ENCODE assay signal across 15 mouse cellular contexts in genomic region chr1:86263564-86264339, GRCm38 (mm10). TPM values are rescaled to one million over a fixed set of nuclear protein-coding genes. Genes with fewer than 3 reads are reported as not detected.
DNase-seq lines count a peak whose midpoint lies in the region; ATAC-seq lines count a peak whose summit lies in the region.
"Had no signal": no experiment of that assay in that cellular context is flagged by ENCODE, and none has a peak within 500 bp of the region (broad histone marks: within the 10 kb centered on the region; RNA-seq: fewer than 3 reads in every experiment).

No protein-coding gene starts in this region.

- no peaks in the 10 kb centered on the region for H3K27me3 ChIP-seq in forebrain, embryonic 10.5 days (ENCODE audit: poor library complexity, severe bottlenecking)
- no peaks in the 10 kb centered on the region for H3K27me3 ChIP-seq in forebrain, embryonic 14.5 days (replicated peaks; ENCODE audit: control insufficient read depth, insufficient read depth, low read length)
- no peaks in the 10 kb centered on the region for H3K27me3 ChIP-seq in embryonic facial prominence, embryonic 10.5 days (replicated peaks; ENCODE audit: low read depth, poor library complexity, severe bottlenecking)
- H3K27me3 ChIP-seq: hindbrain, embryonic 15.5 days had no signal

- no peak for ATAC-seq in forebrain, embryonic 14.5 days

- 66% methylated on average over 7 of the region's 7 CpGs for WGBS in forebrain, embryonic 10.5 days
- WGBS in forebrain, embryonic 14.5 days = 59% methylated on average over 7 of the region's 7 CpGs
- 70% methylated on average over 7 of the region's 7 CpGs for WGBS in embryonic facial prominence, embryonic 10.5 days

- H3K36me3 ChIP-seq in forebrain, embryonic 10.5 days (replicated peaks) = no peaks in the 10 kb centered on the region
- no peaks in the 10 kb centered on the region for H3K36me3 ChIP-seq in forebrain, embryonic 14.5 days (ENCODE audit: control insufficient read depth, insufficient read depth, low read length)
- no peaks in the 10 kb centered on the region for H3K36me3 ChIP-seq in embryonic facial prominence, embryonic 10.5 days (replicated peaks)
- H3K36me3 ChIP-seq: hindbrain, embryonic 15.5 days had no signal

- H3K9ac ChIP-seq in forebrain, embryonic 14.5 days (ENCODE audit: low read length) = no peak overlapping the region
- H3K9ac ChIP-seq: hindbrain, embryonic 15.5 days had no signal

- peak overlapping the region; percentile 31; the same call in 1 of the 2 replicates for H3K27ac ChIP-seq in forebrain, embryonic 10.5 days
- no peak overlapping the region for H3K27ac ChIP-seq in forebrain, embryonic 14.5 days (ENCODE audit: low read depth, low read length)
- peak overlapping the region; percentile 24 for H3K27ac ChIP-seq in embryonic facial prominence, embryonic 10.5 days (replicated peaks)
- H3K27ac ChIP-seq: heart, adult 2 months; hindbrain, embryonic 15.5 days had no signal

- no peaks in the 10 kb centered on the region for H3K9me3 ChIP-seq in forebrain, embryonic 10.5 days
- no peaks in the 10 kb centered on the region for H3K9me3 ChIP-seq in forebrain, embryonic 14.5 days (replicated peaks; ENCODE audit: control insufficient read depth, low read length)
- no peaks in the 10 kb centered on the region for H3K9me3 ChIP-seq in embryonic facial prominence, embryonic 10.5 days
- H3K9me3 ChIP-seq: hindbrain, embryonic 15.5 days had no signal

- no peak overlapping the region for H3K4me2 ChIP-seq in forebrain, embryonic 14.5 days (ENCODE audit: low read length)
- H3K4me2 ChIP-seq: hindbrain, embryonic 15.5 days had no signal

- DNase-seq in forebrain, embryonic 10.5 days (ENCODE audit: extremely low spot score, low spot score) = no peak
- DNase-seq in forebrain, embryonic 14.5 days (ENCODE audit: low spot score) = no peak
- DNase-seq in embryonic facial prominence, embryonic 10.5 days (ENCODE audit: low spot score) = no peak
- peak; percentile 10 for DNase-seq in lung, postnatal 10 days
- DNase-seq in retina, postnatal 1 day = peak; percentile 54
- DNase-seq in adrenal gland, adult 8-10 months = no peak
- DNase-seq in urinary bladder, postnatal 36 days (ENCODE audit: low spot score in 2 of 2) = no peak
- no peak for DNase-seq in embryo, embryonic 10 days (ENCODE audit: low spot score)
- DNase-seq: adrenal gland, postnatal 36 days; cerebellum, postnatal 14 days; heart, adult 2 months; kidney, postnatal 4 days; right cerebral cortex, adult 18-20 months; thymus, postnatal 4 days had no signal

- no peak overlapping the region for H3K4me3 ChIP-seq in forebrain, embryonic 10.5 days
- H3K4me3 ChIP-seq in forebrain, embryonic 14.5 days (ENCODE audit: low read depth, low read length) = no peak overlapping the region
- no peak overlapping the region for H3K4me3 ChIP-seq in embryonic facial prominence, embryonic 10.5 days
- H3K4me3 ChIP-seq: heart, adult 2 months; hindbrain, embryonic 15.5 days had no signal

- H3K4me1 ChIP-seq in forebrain, embryonic 10.5 days = peaks cover 12% of the 10 kb centered on the region; the same call in 1 of the 2 replicates
- H3K4me1 ChIP-seq in forebrain, embryonic 14.5 days (ENCODE audit: control insufficient read depth, insufficient read depth, low read length) = no peaks in the 10 kb centered on the region
- 0 out of 2 replicates have a peak, but pooled peaks cover 5% of the 10 kb centered on the region for H3K4me1 ChIP-seq in embryonic facial prominence, embryonic 10.5 days
- H3K4me1 ChIP-seq: hindbrain, embryonic 15.5 days had no signal

RNA-seq across cellular contexts. Expression of gene B3gnt7, which starts 38.9 kb away (rescaled TPM):
- 4.5 and 4.9 TPM in 2 replicates for polyA plus RNA-seq in forebrain, embryonic 10.5 days (2016; fragmentation: Nextera tagmentation; extraction: Ambion mirVana)
- polyA plus RNA-seq in forebrain, embryonic 14.5 days (2014; fragmentation: Nextera tagmentation; extraction: Ambion mirVana) = 3.9 and 4.1 TPM in 2 replicates
- polyA plus RNA-seq in embryonic facial prominence, embryonic 10.5 days (2016; fragmentation: Nextera tagmentation; extraction: Ambion mirVana) = 4.9 and 6.2 TPM in 2 replicates
- under 1 TPM; 0.20 to 0.68 (median 0.46) TPM for total RNA-seq in adrenal gland, adult 8-10 months (2022)

Comparison
In these comparisons a context has a peak if more than half of its experiments do, and no peak if none do; other contexts are left out.
1. DNase-seq: peak in lung, postnatal 10 days (single experiment) and retina, postnatal 1 day (single experiment); none in forebrain, embryonic 10.5 days (single experiment), forebrain, embryonic 14.5 days (single experiment), embryonic facial prominence, embryonic 10.5 days (single experiment), adrenal gland, adult 8-10 months (single experiment), urinary bladder, postnatal 36 days (0 of 2) and embryo, embryonic 10 days (single experiment).